Mouse (Mus musculus) intestine, embryonic 16.5 days (tissue): Measurements from ENCODE around the gene Mrpl22. TPM values are rescaled to one million over a fixed set of nuclear protein-coding genes. Genes with fewer than 3 reads are reported as not detected.
"Not testable (repeated sequence)": the region's sequence is repeated elsewhere in the genome, so short reads cannot be mapped to it uniquely, and the experiment has no call there.

Source experiments
- ATAC-seq: fragments of 200-750 bp; cut with Nextera tagmentation; 2 replicates; pipeline ENCODE4 v1.8.0; 2017; ENCODE audit warnings: moderate TSS enrichment, moderate library complexity
- H3K27ac ChIP-seq: fragments of 300-500 bp; sonication (generic); 2 replicates; pipeline ENCODE4 v1.5.1; 2014; ENCODE audit warnings: mild to moderate bottlenecking, low read length
- H3K27me3 ChIP-seq: fragments of 300-500 bp; sonication (generic); replicated peaks from 2 replicates; pipeline ENCODE4 v1.6.1; 2014; ENCODE audit warnings: low read length, control low read depth, mixed read lengths; ENCODE audit not compliant: control insufficient read depth, insufficient read depth
- H3K36me3 ChIP-seq: fragments of 300-500 bp; sonication (generic); 2 replicates; pipeline ENCODE4 v1.6.1; 2014; ENCODE audit warnings: low read length, control low read depth; ENCODE audit not compliant: control insufficient read depth, insufficient read depth
- H3K4me1 ChIP-seq: fragments of 300-500 bp; sonication (generic); 2 replicates; pipeline ENCODE4 v1.6.1; 2014; ENCODE audit warnings: low read length, control low read depth, mixed read lengths; ENCODE audit not compliant: control insufficient read depth, insufficient read depth
- H3K4me2 ChIP-seq: fragments of 300-500 bp; sonication (generic); 2 replicates; pipeline ENCODE4 v1.6.1; 2014; ENCODE audit warnings: low read depth, low read length, control low read depth
- H3K4me3 ChIP-seq: fragments of 300-500 bp; sonication (generic); 2 replicates; pipeline ENCODE4 v1.5.1; 2014; ENCODE audit warnings: mild to moderate bottlenecking, low read length
- H3K9ac ChIP-seq: fragments of 300-500 bp; sonication (generic); 2 replicates; pipeline ENCODE4 v1.6.1; 2014; ENCODE audit warnings: low read depth, low read length
- H3K9me3 ChIP-seq: fragments of 300-500 bp; sonication (generic); 2 replicates; pipeline ENCODE4 v1.6.1; 2016; ENCODE audit warnings: low read length, control low read depth; ENCODE audit not compliant: control insufficient read depth
- WGBS: fragments of 180-500 bp; shearing (Covaris S2); extraction: QIAGEN DNeasy Blood & Tissue Kit; methylation state at CpG from one replicate; pipeline ENCODE4 v1.1.7; 2014; 5-methylcytosine and 5-hydroxymethylcytosine counted together
- polyA plus RNA-seq: library from polyadenylated mRNA; unstranded; fragments of >200 nt; fragmentation: Nextera tagmentation; extraction: Ambion mirVana; gene quantifications from 2 replicates; pipeline ENCODE4 v1.2.1, GENCODE M21; 2015

Gene Mrpl22
- polyA plus RNA-seq, 1 experiment from 2014 or later: 125 TPM

- Histone ChIP-seq H3K36me3 (peaks cover 12% of the 10 kb centered on the region), H3K27ac (peak within 1 kb of the TSS; percentile 74), H3K27me3 (no peaks in the 10 kb centered on the region), H3K9ac (peak within 1 kb of the TSS; percentile 89), H3K4me2 (peak within 1 kb of the TSS; percentile 74), H3K4me1 (peaks cover 8% of the 10 kb centered on the region; the same call in 1 of the 2 replicates), H3K4me3 (peak within 1 kb of the TSS; percentile 94), H3K9me3 (no peaks in the 10 kb centered on the region)
- ATAC-seq: peak; percentile 87
- WGBS: under 1% methylated on average over 69 of the region's 71 CpGs
Observed at GRCm38 (mm10) chr11:58168167-58168915, 3.1 kb upstream of the Mrpl22 start, which contains the start of gene Gemin5. TSS of gene Gemin5 (minus strand) at chr11:58168539.

- 56% methylated on average over 4 of the region's 4 CpGs for WGBS
Observed at GRCm38 (mm10) chr11:58169666-58170065, 1.8 kb upstream of the Mrpl22 start.

GRCm38 (mm10) chr11:58179563-58179962 is 8.1 kb downstream of the Mrpl22 start:
- no peak overlapping the region for H3K4me3 ChIP-seq
- H3K4me2 ChIP-seq: no peak overlapping the region
- H3K9me3 ChIP-seq: no peaks in the 10 kb centered on the region
- H3K9ac ChIP-seq: no peak overlapping the region
- H3K27me3 ChIP-seq: no peaks in the 10 kb centered on the region
- peaks cover 16% of the 10 kb centered on the region for H3K36me3 ChIP-seq
- ATAC-seq: peak; percentile 56
- H3K27ac ChIP-seq: no peak overlapping the region
- H3K4me1 ChIP-seq: no peaks in the 10 kb centered on the region
- WGBS: 29% methylated on average over 3 of the region's 3 CpGs

More at GRCm38 (mm10) chr11:58169666-58170065, 1.8 kb upstream of the Mrpl22 start:
- Histone ChIP-seq H3K4me1 (peaks cover 8% of the 10 kb centered on the region; the same call in 1 of the 2 replicates), H3K4me3 (no peak overlapping the region), H3K9me3 (no peaks in the 10 kb centered on the region), H3K36me3 (peaks cover 13% of the 10 kb centered on the region), H3K27ac (no peak overlapping the region), H3K9ac (no peak overlapping the region), H3K4me2 (no peak overlapping the region), H3K27me3 (no peaks in the 10 kb centered on the region)
- ATAC-seq: no peak

- H3K4me1 ChIP-seq, ATAC-seq, H3K9me3 ChIP-seq, H3K9ac ChIP-seq, H3K27ac ChIP-seq, H3K4me2 ChIP-seq, H3K4me3 ChIP-seq, H3K27me3 ChIP-seq: not testable (repeated sequence)
- WGBS: 90% methylated on average over 6 of the region's 6 CpGs
- peaks cover 16% of the 10 kb centered on the region for H3K36me3 ChIP-seq
Observed at GRCm38 (mm10) chr11:58179986-58180385, 8.5 kb downstream of the Mrpl22 start.

- WGBS: 72% methylated on average over 7 of the region's 7 CpGs
- H3K9me3 ChIP-seq: no peaks in the 10 kb centered on the region
- H3K27me3 ChIP-seq: no peaks in the 10 kb centered on the region
- H3K4me1 ChIP-seq: no peaks in the 10 kb centered on the region
- H3K4me2 ChIP-seq: no peak overlapping the region
- H3K4me3 ChIP-seq: no peak overlapping the region
- H3K27ac ChIP-seq: no peak overlapping the region
- no peak overlapping the region for H3K9ac ChIP-seq
- no peak for ATAC-seq
- peaks cover 16% of the 10 kb centered on the region for H3K36me3 ChIP-seq
Observed at GRCm38 (mm10) chr11:58180756-58181155, 9.3 kb downstream of the Mrpl22 start.

GRCm38 (mm10) chr11:58183579-58183978 is 12.1 kb downstream of the Mrpl22 start:
- Histone ChIP-seq H3K36me3 (peaks cover 4% of the 10 kb centered on the region; the same call in 1 of the 2 replicates), H3K4me1 (no peaks in the 10 kb centered on the region), H3K4me3 (no peak overlapping the region), H3K27ac (no peak overlapping the region), H3K4me2 (no peak overlapping the region), H3K27me3 (no peaks in the 10 kb centered on the region), H3K9ac (no peak overlapping the region), H3K9me3 (no peaks in the 10 kb centered on the region)
- 81% methylated on average over 3 of the region's 3 CpGs for WGBS
- ATAC-seq: no peak

GRCm38 (mm10) chr11:58189675-58190074 is 18.2 kb downstream of the Mrpl22 start:
- 0 out of 2 replicates have a peak, but pooled peaks cover 5% of the 10 kb centered on the region for H3K4me1 ChIP-seq
- H3K9me3 ChIP-seq: no peaks in the 10 kb centered on the region
- 87% methylated on average over 6 of the region's 6 CpGs for WGBS
- no peak overlapping the region for H3K27ac ChIP-seq
- H3K9ac ChIP-seq: no peak overlapping the region
- H3K27me3 ChIP-seq: no peaks in the 10 kb centered on the region
- ATAC-seq: no peak
- H3K36me3 ChIP-seq: no peaks in the 10 kb centered on the region
- H3K4me3 ChIP-seq: no peak overlapping the region
- no peak overlapping the region for H3K4me2 ChIP-seq

GRCm38 (mm10) chr11:58193326-58193725 is 21.9 kb downstream of the Mrpl22 start:
- 52% methylated on average over 3 of the region's 3 CpGs for WGBS
- Histone ChIP-seq H3K27me3 (no peaks in the 10 kb centered on the region), H3K9me3 (no peaks in the 10 kb centered on the region), H3K27ac (no peak overlapping the region), H3K4me2 (no peak overlapping the region), H3K9ac (no peak overlapping the region), H3K4me3 (no peak overlapping the region), H3K36me3 (no peaks in the 10 kb centered on the region), H3K4me1 (0 out of 2 replicates have a peak, but pooled peaks cover 5% of the 10 kb centered on the region)
- ATAC-seq: no peak

- Histone ChIP-seq H3K9ac (no peak overlapping the region), H3K27me3 (no peaks in the 10 kb centered on the region), H3K27ac (no peak overlapping the region), H3K36me3 (no peaks in the 10 kb centered on the region), H3K9me3 (no peaks in the 10 kb centered on the region), H3K4me2 (no peak overlapping the region), H3K4me3 (no peak overlapping the region), H3K4me1 (0 out of 2 replicates have a peak, but pooled peaks cover 5% of the 10 kb centered on the region)
- no peak for ATAC-seq
- WGBS: 39% methylated on average over 4 of the region's 4 CpGs
Observed at GRCm38 (mm10) chr11:58193860-58194520, 22.5 kb downstream of the Mrpl22 start.
